Mouse (Mus musculus) C2C12 (cell line): ENCODE measurements at regions not wholly inside any gene's neighbourhood (a gene's known extent, or its start where the extent isn't known, plus 50 kb on each side); places are given as distances from the start of the nearest gene placed in this dataset.

Experiments used
- CTCF ChIP-seq: IDR thresholded peaks from one replicate; pipeline ENCODE4 v1.5.1; 2011; ENCODE audit not compliant: control insufficient read depth, insufficient read depth, insufficient read length
- USF1 ChIP-seq: IDR thresholded peaks from one replicate; pipeline ENCODE4 v1.6.1; 2011; ENCODE audit warnings: low read depth, mild to moderate bottlenecking, control low read depth, moderate library complexity

DNA sequence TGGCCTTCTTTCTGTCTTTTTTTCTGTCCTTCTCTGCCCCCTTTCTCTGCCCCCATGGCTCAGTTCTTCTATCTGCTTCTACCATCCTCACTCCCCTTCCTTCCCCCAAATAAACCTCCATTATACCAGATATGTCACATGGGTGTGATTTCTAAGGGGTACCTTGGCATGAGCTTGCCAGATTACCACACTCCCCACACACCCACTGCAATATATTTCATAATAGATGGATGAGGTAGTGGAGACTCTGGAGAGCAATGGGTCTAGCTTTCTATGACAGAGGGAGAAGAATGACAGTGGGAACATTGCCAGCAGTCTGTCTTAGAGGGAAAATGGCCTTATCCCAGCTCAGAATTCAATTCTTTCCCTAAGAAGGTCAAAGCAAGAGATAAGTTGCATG, 461.0 kb downstream of the Plcl1 start:
- TF ChIP-seq CTCF (no peak), USF1 (no peak)
